ENCODE assay signal across 12 mouse cellular contexts in genomic region chr7:16196616-16197015, GRCm38 (mm10). TPM values are rescaled to one million over a fixed set of nuclear protein-coding genes. Genes with fewer than 3 reads are reported as not detected.
"Had no signal": no experiment of that assay in that cellular context is flagged by ENCODE, and none has a peak within 500 bp of the region (broad histone marks: within the 10 kb centered on the region; RNA-seq: fewer than 3 reads in every experiment).

No protein-coding gene starts in this region.

- H3K9me3 ChIP-seq: limb, embryonic 13.5 days; midbrain, embryonic 13.5 days had no signal

- H3K4me3 ChIP-seq: limb, embryonic 13.5 days; midbrain, embryonic 13.5 days had no signal

- H3K27ac ChIP-seq: limb, embryonic 13.5 days; liver, embryonic 14.5 days; midbrain, embryonic 13.5 days had no signal

- H3K4me1 ChIP-seq: limb, embryonic 13.5 days had no signal

- H3K9ac ChIP-seq: limb, embryonic 13.5 days; liver, embryonic 14.5 days; midbrain, embryonic 13.5 days had no signal

- DNase-seq: kidney, adult 8-10 months; kidney, postnatal 10 days; left cerebral cortex, postnatal 4 days; lung, adult 2 months; lung, postnatal 36 days; right cerebral cortex, postnatal 14 days had no signal

- H3K4me2 ChIP-seq: limb, embryonic 13.5 days; midbrain, embryonic 13.5 days had no signal

- ATAC-seq: intestine, embryonic 16.5 days; lung, postnatal 0 days had no signal

- H3K27me3 ChIP-seq: limb, embryonic 13.5 days had no signal

RNA-seq across cellular contexts. Expression of gene Meis3, which starts 21.7 kb away (rescaled TPM):
- total RNA-seq: megakaryocyte progenitor cell, adult 5-6 weeks had no signal
